Mouse (Mus musculus) left cerebral cortex, postnatal 14 days (tissue): ENCODE measurements around the gene F5. TPM values are rescaled to one million over a fixed set of nuclear protein-coding genes. Genes with fewer than 3 reads are reported as not detected.

Experiments
- DNase-seq, 2 experiments: peaks; one replicate each; pipeline ENCODE4 v3.0.0; 2021 to 2022; ENCODE audit warnings: low spot score in 2 of 2, mixed read lengths in 1 of 2
- intact Hi-C: fragments of 180-260 bp; cut with DNase I; formaldehyde crosslinking; loops from one replicate; pipeline ENCODE4 v1.15.1; 2025
- long read RNA-seq, 2 experiments: library from polyadenylated mRNA; stranded (forward); transcript quantifications; one replicate each; pipeline ENCODE4 v2.0.0; 2021
- total RNA-seq, 2 experiments: library from RNA; stranded (reverse); gene quantifications; 2 replicates each; pipeline ENCODE4 v1.2.3; 2021

F5 gene
- under 1 TPM; 0.66 to 0.87 TPM for total RNA-seq
- long read RNA-seq, experiment 1, full-length matches to known transcripts, result 1 of 2 reads
- long read RNA-seq, experiment 1, partial matches to known transcripts, result 0 of 2 reads
- long read RNA-seq, experiment 1, other reads (novel, unspliced or antisense), result 1 of 2 reads
- long read RNA-seq, experiment 2, result 0 reads

DNA sequence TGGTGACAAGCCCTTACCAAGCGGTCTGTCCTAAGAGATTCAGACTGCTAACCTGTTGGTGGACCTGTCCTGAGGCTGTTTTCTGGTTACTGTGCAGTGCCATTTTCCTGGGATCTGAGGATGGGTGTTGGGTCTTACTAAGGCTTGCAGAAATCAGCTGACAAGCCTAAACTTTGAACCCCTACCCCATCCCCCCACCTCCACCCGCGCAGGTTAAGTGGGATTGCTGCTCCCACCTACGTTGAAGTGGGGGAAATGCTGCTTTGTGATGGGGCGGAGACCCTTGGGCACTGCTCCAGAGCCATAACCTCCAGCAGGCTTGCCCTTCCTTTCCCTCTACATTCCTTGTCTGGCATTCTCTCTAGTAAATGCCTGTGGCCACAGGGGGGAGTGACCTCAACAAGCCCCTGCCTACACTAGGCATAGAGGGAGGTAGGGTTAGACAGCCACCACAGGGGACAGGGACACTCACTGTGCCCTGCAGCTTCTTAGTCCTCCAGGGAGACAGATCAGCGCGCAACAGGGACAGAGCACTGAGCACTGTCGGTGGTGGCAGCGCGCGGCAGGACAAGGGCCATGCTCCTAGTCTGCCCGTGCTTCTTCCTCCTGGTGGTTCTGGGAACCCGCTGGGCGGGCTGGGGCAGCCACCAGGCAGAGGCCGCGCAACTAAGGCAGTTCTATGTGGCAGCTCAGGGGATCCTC, at the start of gene F5:
Gene F5 (plus strand): TSS at position 452 of the 702 bp plus-strand sequence.
- intact Hi-C loops, result no loop called here
- no peak for DNase-seq

DNA sequence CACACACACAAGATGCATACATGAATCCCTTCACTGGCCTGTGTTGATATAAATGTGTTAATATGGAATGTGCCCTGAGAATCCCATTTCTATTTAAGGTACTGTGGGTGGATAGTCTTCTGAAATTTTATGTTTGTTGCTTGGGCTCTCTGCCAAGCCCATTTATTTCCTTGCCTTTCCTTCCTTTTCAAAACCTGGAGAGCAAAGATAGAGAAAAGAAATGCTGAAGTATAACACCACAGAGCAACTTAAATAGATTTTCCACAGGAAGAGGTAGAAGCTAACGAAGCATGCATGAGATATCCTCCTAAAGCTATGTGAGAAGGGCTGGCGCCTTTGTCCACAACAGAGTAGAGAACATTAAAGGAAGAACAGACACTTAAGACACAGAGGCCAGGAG, 41.9 kb upstream of the F5 start:
- DNase-seq, result peak; percentile 53 to 57
- intact Hi-C loops, result no loop called here

DNA sequence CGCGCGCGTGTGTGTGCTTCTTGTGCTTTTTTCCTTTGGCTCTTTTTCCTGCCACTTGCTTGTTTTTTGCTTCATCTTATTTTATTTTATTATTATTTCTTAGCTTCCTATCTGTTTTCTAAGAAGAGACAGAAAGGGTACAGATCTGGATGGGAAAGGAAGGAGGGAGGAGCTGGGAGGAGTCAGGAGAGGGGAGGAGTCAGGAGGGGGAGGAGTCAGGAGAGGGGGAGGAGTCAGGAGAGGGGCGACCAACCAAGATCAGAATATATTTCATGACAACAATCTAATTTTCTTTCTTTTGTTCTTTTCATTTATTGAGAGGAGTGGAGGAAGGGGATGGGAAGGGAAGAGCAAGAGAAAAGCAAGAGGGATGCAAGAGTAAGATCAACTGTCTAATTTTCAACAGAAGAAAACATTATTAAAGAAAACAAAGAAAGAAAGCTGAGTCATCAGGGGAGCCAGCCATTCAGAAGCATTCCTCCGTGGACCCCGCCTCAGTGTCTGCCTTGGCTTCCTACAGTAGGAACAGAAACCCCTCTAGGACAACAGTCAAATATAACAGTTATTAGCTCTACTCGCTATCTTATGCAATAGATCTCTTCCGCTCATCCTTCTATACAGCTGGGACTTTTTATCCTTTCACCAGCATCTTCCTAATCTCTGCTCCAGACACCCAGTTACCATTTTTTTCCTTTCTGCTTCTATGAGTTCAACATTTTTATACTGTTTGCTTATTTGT, 40.9 kb upstream of the F5 start:
- intact Hi-C loops, result no loop called here

DNA sequence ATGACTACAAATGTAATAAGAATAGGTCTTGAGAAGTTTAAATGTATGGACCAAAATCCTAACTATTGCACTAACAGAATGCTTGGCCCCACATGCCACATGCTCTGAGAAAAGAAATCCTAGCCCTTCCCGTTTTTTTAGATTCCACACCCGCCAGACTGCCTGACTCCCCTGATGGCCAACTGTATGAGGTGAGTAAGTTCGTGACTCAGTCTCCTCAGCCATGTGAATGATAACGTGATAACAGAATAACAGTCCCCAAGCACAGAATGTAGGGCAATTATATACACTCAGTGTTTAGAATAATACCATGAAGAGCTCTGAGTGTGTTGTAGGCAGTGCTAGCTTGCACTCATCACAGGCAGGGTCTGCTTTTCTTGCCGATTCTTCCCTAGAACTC, 37.4 kb upstream of the F5 start:
- intact Hi-C loops, result no loop called here
- no peak for DNase-seq

More for the DNA sequence above, 40.9 kb upstream of the F5 start:
- DNase-seq, result no peak

DNA sequence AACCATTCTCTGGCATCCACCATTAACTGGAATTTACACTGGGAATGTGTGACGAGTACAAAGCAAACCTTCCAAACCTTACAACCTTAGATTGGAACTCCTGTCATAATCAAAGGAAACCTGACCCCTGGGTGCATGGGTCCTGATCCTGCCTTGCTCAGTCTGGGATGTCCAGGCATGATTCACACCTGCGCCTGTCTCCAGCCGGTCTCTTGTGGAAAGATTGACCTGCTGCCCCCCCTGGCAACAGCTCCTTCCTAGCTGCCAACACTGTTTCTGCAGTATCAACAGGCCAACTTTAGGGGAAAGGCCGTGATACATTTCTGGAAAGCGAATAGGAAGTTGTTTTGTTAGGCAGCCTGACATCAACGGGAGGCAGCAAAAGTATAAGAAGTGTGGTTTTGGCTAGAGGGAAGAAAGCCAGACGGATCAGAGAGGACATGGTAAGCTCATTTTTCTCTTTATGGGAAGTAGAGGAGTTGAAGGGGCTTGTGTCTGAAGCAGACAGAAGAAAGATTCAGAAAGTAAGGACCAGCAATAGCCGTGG, 36.6 kb upstream of the F5 start, which contains the start of gene Selp:
Gene Selp (plus strand): TSS at position 318 of the 547 bp plus-strand sequence.
- intact Hi-C loops, result no loop called here
- DNase-seq, result no peak

DNA sequence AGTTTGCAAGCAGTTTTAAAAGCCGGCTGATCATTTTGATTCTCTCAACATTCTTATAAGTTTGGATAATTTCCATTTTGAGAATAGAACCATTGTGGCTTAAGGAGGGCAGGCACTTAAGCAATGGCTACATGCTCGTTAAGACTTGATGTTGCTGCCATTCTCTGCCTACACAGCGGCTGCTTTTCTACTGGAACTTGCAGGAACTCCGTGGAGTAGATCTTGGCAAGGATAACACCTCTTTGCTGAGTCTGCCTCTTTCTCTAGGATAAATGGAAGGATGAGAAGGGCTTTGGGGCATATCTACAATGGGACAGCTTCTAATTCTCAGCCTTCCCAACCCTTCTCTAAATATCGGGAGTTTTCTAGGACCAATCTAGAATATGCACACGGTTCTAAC, 36.0 kb upstream of the F5 start:
- intact Hi-C loops, result no loop called here
- peak in 1 of 2 experiments; percentile 10 for DNase-seq

DNA sequence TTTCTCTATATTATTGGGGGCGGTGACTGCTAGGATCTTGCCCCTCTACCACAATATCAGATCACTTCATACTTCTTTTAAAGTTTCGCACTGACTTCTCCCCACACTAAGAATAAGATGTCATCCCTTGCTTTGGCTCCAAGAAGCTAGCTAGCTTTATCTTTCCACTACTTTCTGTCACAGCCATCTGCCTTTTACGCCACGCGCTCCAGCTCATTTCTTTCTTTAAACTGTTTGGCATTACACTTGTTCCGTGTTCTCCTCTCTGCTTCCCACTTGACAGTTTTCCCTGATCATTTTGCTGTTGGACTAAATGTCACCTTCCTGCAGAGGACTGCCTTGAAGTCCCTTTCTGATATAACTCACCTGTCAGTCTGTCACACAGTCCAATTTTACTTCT, 33.8 kb upstream of the F5 start:
- intact Hi-C loops, result no loop called here
- peak in 1 of 2 experiments; percentile 30 for DNase-seq

DNA sequence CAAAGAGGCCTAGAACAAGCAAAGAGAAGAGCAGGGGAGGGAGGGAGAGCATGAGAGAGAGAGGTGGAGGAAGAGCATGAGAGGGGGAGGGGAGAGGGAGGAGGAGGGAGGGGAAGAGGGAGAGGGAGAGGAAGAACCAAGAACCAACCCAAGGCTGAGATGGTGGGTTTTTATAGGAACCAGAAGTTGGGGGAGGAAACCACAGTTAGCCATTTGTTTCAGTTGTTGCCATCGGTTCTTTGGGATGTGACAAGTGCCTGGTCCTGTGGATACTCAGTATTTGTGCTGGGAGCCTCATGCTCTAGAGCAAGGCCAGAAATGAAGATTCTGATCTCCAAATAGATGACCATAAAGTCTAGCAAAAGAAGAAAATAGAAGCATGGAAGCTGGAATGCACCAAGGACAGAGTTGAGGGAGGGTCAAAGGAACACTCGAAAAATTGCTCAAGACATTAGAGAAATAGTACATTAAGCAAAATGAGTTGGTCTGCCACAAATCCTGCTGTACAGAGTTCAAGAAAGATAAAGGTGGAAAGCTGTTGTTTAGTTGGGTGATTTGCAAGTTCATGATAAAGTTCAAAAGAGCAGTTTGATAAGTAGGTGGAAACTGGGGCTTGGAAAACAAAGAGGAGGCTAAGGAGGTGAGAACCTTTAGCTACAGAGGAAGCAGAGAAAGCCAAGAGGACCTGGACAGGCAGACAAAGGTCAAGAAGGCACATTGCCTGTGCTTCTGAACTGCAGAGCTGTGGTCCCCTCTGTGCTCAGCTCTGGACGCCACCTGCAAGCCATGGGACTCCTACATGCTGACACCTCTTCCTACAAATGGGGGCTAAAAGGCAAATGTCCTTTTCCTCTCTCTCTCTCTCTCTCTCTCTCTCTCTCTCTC, 31.5 kb upstream of the F5 start:
- intact Hi-C loops, result no loop called here
- DNase-seq, result no peak

DNA sequence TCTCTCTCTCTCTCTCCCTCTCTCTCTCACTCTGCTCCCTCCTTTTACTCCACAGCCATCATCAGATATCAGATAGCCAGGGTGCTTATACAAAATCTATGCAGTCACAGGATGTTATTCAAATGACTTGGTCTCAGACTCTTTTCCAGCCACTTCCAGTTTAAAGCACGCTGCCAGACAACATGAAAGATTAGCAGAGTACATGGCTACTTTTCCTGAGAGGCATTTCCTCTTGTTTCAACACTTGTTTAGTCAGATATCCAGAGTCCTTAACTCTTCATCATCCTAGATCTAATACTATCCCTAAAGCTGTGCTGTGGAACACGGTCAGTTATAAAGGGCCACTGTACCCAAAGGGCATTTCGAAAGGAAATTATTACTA, 30.9 kb upstream of the F5 start:
- intact Hi-C loops, result no loop called here
- no peak for DNase-seq

DNA sequence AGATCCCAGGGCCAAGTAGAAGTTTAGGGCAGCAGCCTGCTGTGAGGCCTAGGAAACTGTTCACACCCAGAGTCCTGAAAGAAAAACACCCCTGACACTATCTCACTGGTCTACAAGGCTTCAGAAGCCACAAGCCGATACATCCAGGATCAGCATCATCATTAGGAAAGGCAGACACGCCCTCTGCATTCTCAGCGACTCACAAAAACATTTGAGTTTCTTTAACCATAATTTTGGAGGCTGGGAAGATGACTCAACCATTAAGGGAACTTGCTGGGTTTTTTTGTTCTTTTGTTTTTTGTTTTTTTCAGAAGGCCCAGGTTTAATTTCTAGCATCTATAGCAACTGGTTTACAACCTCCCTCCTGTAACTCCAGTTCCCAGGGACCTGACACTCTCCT, 27.8 kb upstream of the F5 start:
- no peak for DNase-seq
- intact Hi-C loops, result no loop called here

DNA sequence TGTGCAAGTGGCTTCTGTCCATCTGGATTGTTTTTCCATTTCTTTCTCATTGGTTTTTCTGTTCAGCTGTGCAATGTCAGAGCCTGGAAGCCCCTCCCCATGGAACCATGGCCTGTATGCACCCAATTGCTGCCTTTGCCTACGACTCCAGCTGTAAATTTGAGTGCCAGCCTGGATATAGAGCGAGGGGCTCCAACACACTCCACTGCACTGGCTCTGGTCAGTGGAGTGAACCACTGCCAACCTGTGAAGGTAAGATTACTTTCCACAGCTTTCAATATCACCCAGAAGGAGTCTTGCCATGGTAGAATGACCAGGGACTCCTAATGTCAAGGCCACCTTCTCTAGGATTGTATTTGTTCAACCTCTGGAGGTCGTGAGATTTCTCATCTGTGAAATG, 21.6 kb upstream of the F5 start:
- intact Hi-C loops, result no loop called here
- no peak for DNase-seq

DNA sequence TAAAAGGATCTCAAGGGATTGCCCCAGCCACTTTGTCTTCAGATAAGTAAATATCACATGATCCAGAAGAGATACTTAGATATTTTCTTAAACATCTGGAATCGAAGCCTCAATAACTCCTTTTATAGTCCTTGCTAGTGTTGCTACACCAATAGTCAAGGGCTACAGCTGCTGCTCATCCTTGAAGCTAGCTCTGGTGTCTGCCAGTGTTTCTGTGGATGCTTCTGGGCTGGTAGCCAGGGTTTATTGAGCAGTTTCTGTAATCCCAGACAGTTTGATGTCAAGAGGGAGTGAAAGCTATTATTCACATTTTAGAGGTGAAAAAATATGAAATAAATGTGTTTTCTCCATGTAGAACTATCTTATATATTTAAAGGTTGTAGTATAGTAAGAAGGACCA, 19.0 kb upstream of the F5 start:
- DNase-seq, result no peak
- intact Hi-C loops, result no loop called here

DNA sequence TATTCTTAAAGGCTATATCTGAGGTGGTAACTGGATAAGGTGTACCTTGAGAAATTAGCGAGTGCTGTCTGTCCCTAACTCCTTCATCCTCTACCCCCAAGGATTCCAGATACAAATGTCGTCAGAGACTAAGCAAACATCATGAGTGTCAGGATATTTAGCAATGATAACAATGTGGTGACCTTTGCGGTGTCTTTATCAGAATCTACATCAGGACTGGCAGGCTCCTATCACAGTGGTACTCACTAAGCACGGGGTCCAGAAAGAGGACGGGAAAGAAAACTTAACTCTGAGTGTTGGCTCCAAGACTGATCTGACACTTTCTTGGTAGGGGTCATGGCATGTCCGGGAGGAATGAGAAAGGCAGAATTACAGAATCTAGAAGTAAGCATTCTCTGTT, 17.5 kb upstream of the F5 start:
- no peak for DNase-seq
- intact Hi-C loops, result no loop called here

DNA sequence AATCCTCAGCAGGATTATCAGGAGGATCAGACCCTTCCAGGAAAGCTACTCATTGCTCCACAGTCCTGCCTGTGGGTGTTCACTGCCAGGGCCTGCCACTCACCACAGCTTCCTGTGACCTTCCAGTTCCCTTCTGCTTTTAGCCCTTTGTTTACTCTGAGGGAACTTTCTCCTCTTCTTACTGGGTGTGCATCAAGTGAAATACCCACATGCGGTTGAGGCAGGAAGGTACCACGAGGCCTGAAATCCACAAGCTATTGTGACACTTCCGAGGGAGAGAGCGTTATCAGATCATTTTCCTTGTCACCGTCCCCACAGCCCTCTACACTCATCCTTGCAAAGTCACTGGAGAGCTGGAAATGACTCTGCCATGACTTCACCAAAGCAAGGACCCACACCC, 16.3 kb upstream of the F5 start:
- intact Hi-C loops, result no loop called here
- DNase-seq, result no peak

DNA sequence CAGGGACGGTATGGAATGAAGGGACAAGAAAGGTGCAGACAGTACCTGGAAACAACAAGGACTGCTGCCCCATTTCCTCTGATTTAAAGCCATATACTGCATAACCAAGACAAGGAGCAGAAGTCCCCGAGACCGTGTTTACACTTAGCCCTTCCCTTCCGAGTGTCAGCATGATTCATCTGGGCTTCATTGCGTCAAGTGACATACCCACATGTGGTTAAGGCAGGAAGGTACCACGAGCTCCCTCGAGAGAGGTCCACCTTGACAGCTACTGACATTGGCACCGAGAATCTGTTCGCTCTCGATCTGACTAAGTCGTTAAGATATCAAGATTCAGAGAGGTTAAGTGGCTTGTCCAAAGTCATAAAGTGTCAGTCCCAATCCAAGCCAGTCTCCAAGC, 15.7 kb upstream of the F5 start:
- no peak for DNase-seq
- intact Hi-C loops, result no loop called here

DNA sequence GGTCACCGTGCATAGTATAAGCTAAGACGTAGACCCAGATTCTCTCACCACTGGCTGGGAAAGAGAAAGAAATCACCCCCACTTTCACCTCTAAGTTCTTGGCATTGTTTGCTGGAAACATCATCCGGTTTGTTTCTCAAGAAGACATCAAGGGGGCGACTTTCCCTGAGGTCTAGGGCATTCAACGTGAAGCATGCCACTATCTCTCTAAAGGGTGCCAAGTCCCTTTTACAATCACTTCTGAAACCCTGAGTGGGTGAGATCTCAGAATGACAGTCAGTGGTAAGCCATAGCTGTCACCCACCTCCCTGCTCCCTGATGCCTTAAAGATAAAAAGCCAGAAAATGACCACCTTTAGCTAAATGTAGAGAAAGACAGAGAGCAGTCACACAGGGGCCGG, 15.0 kb upstream of the F5 start:
- DNase-seq, result no peak
- intact Hi-C loops, result no loop called here

DNA sequence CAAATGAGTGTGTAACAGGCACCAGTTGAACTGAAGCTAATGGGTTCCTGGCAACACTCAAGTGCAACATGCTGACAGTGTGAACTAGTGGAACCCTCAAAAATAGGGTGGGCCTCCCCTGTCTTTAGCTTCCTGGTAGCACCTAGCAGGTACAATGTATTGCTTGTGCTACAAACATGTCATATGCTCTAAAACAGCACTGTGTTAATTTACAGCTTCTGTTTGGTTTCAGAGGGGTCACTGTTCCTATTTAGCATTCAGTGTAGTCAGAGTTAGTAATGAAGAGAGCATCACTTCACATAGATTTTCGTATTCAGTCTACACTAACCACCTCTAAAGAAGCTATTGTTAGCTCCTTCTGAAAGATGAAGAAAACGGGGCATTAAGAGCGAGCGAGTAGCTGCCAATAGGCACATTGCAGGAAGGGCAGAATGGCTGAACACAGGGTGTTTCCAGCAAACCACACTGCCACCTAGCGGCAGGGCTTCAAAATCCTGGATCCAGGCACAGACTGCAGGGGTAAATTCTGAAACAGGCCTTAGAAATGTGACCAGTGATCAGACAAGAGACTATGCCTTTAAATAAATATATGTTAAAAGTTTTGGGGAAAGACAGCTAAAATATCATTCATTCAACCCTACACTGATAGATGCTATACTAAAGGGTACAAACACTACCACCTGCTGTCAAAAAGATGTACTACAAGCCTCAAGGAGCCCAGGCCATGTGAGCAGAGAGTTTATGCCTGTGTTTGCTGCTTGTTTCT, 13.1 kb upstream of the F5 start:
- intact Hi-C loops, result loop anchor here (2.0 kb wide), 2 partner anchors 78 to 130 kb away; partner anchors contain the start of gene Sell
- peak; percentile 84 to 85 for DNase-seq

DNA sequence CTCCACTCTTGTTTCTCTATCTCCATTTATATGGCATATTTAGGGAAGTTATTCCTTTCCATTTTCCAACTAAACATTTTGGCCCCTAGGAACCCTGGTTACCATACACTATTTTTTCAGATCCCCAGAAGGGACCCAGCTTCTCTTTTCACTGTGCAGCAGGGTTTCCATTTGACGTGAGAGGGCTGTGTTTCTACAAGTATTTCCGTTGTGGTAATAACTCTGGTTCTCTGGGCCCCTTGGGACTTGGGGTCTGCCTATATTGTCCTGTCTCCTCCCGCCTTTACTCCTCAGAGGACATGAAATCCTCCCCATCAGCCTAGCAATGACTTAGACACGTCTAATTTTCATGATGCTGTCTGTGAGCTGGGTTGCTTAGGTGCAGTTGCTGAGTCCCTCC, 12.2 kb upstream of the F5 start:
- no peak for DNase-seq
- intact Hi-C loops, result loop anchor here (2.0 kb wide), 2 partner anchors 79 to 131 kb away; partner anchors contain the start of gene Sell

DNA sequence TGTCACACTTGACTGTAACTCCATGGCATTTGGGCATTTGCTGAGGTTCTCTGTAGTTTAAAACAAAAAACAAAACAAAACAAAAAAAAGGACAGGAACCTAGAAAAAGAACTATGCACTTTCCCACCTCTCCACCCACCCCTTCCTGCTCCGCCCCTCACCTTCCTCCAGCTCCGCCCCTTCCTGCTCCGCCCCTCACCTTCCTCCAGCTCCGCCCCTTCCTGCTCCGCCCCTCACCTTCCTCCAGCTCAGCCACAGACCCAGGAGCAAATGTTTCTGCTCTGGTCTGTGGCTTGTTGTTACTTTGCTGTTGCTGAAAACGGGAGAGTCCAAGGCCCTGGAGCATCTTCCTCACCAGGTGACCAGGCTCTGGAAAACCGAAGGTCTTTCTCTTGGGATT, 2.6 kb upstream of the F5 start:
- intact Hi-C loops, result loop anchor here (5.0 kb wide), 1 partner anchor 38 kb away; no protein-coding TSS in a partner anchor
- no peak for DNase-seq
